Mouse (Mus musculus) lung, postnatal 4 days (tissue): ENCODE data around the gene Pard6a.

Experiments used
- DNase-seq, 2 experiments: peaks; one replicate each; pipeline ENCODE4 v3.0.0; 2021

Gene Pard6a

DNA sequence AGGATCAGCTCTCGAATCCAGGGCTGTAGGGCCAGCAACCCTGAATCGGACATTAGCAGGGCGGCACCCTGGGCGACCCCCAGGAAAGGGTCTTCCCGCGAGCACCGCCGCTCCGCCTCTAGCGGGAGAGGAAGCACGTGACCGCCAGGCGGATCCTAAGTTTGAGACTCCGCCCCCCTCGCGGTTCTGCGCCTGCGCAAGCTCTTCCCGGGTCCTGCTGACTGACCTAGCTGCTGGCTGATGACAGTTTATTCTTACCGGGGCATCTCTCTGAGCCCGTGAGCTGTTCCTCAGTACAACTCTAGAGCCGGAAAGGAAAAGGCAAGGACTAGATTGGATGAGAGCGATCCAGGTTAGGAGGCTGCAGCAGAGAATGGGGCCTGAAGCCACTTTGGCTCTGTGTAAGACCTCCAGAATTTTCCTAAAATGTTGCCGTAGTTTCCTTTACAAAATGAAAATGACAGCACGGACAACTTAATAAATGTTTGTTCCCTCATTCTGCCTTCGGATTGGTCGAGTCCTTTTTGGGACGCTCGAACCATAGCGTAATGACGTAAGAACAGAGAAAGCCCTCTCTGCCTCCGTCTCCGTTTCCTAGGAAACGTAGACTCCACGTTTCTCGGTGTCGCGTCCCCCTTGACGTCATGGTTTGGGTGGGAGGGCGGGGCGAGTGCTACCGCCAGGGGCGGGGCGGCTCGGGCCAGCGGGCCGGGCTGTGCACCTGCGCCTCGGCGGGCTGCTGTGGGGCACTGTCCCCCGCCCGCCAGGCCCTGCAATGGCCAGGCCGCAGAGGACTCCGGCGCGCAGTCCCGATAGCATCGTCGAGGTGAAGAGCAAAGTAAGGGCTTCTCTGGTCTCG, at the start of gene Pard6a, which contains the start of gene Acd:
Gene Pard6a (plus strand): TSS at position 183 of the 859 bp plus-strand sequence.
Gene Acd (minus strand): TSS at position 137 of the 859 bp plus-strand sequence.
- peak; percentile 95 to 97 for DNase-seq

DNA sequence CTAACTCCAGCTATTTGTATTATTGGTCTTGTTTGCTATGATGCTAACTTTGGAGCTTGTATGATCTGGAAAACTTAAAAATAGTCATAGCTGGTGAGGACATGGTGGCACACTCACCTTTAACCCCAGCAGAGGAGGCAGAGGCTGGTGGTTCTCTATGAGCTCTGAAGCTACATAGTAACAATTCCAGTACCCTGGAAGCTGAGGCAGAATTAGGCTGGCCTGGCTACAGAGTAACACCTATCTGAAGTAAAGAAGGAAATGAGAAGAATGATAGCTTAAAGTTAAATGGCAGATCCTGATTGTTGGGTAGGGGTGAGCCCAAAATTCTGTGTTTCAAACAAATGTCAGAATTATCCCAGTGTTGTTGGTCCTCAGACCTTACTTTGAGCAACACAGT, 43.3 kb upstream of the Pard6a start:
- DNase-seq: no peak

DNA sequence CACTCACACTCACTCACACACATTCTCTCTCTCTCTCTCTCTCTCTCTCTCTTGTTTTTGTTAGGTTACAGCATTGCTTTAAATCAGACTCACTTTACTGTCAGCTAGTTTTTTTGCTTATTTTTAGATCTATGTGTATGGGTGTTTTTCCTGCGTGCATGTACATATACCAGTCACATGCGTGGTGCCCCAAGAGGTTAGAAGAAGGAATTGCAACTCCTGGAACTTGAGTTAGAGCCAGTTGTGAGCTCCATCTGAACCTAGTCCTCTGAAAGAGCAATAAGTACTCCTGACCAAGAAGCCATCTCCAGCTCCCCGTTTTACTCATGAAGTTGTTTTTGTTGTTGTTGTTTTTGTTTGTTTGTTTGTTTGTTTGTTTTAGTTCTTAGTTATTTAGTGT, 39.8 kb upstream of the Pard6a start:
- DNase-seq: peak in 1 of 2 experiments; percentile 26

DNA sequence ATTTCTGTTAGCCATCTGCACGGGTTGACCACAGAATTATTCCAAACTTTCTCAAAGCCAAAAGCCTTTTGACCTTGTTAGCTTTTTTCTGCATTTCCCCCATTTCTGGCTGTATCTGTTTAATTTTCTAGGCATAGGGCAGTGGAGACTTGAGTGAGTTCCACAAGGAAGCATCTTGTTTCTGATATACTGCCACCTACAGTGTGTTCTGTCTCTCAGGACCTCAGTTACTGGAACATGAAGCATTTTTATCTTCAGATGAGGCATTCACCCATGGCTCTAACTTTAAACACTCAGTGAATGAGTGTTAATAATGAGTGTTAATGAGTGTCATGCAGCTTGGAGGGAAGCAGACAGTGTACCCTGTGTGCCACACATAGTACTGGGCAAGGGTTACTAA, 23.1 kb upstream of the Pard6a start:
- DNase-seq: no peak

DNA sequence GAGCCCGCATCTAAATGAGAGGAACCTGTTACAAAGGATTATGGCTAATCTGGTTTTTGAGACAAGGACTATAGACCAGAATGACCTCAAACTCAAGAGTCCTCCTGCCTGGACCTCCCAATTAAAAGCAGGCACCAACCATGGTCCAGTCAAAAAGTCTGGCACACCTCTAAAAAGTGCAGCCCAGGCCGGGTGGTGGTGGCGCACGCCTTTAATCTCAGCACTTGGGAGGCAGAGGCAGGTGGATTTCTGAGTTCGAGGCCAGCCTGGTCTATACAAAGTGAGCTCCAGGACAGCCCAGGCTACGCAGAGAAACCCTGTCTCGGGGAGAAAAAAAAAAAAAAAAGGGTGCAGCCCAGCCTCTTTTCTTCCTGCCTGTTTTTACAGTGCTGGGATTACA, 15.6 kb upstream of the Pard6a start:
- DNase-seq: no peak

DNA sequence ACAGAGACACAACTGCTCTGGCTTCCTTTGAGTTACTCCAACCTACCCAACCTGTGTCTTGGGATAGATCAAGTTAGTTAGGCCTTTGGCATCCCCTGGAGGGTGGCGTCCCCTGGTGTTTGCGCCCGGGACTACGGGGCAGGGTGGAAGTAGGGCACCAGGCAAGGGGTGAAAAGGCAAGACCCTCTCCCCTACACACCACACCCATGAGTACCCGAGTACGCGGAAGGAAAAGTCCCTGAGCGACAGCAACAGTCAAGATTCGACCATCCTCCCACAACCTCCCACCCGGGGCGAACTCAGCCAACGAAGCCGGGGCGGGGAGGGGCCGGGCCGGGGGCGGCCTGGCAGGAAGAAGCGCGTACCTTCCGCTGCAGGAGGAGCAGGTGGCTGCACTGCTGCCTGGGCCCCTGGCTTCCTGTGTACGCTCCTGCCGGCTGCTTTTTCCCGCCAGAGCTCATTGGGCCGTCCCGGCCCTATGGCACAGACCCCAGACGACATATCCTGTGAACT, 15.1 kb upstream of the Pard6a start, which contains the start of gene Carmil2:
Gene Carmil2 (plus strand): TSS at position 479 of the 513 bp plus-strand sequence.
- DNase-seq: peak; percentile 70 to 86

DNA sequence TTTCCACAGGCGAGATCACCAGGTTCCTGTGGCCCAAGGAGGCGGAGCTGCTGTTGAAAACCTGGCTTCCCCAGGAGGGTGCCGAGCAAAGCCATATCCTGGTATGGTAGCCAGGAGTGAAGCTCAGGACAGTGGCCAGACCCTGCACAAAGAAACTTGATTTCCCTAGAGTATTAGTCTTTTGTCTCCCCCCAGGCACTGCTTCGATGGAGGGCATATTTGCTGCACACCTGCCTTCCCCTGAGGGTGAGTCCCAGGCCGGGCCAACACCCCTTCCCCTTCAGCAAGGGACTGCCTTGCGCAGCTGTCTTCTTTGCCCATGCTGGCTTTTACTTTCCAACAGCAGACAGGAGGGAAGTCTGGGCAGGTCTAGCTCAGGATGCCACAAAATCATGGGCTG, 14.4 kb upstream of the Pard6a start:
- no peak for DNase-seq

DNA sequence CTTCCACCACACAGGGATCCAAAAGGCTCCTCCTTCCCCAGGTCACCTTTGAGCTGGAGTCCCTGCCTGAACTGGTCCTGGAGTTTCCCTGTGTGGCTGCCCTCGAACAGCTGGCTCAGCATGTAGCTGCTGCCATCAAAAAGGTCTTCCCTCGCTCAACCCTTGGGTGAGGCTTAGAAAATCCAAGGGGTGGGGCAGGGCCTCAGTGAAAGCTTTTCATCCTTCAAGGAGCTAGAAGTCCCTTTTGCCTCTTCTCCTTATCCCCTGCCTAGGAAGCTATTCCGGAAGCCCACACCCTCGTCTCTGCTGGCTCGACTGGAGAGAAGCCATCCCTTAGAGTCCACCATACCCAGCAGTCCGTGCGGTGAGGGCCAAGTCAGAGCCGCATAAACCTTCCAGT, 13.4 kb upstream of the Pard6a start:
- DNase-seq: no peak

DNA sequence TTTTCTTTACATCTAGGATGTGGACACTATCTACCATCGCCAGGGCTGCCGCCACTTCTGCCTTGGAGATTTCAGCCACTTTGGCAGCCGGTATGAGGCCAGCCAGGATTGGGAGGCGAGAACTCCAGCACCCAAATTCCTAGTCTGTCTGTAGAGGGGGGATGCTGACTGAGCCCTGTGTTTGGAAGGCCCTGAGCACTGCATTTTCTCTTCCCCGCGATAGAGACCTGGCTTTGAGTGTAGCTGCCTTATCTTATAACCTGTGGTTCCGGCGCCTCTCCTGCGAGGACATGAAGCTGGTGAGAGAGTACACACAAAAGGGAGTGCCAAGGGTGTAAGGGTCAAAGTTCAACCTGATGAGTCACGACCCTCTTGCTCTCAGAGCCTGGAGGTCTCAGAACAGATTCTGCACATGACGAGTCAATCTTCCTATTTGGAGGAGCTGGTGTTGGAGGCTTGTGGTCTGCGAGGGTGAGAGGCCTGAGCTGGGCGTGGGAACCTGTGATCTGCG, 12.7 kb upstream of the Pard6a start:
- no peak for DNase-seq

DNA sequence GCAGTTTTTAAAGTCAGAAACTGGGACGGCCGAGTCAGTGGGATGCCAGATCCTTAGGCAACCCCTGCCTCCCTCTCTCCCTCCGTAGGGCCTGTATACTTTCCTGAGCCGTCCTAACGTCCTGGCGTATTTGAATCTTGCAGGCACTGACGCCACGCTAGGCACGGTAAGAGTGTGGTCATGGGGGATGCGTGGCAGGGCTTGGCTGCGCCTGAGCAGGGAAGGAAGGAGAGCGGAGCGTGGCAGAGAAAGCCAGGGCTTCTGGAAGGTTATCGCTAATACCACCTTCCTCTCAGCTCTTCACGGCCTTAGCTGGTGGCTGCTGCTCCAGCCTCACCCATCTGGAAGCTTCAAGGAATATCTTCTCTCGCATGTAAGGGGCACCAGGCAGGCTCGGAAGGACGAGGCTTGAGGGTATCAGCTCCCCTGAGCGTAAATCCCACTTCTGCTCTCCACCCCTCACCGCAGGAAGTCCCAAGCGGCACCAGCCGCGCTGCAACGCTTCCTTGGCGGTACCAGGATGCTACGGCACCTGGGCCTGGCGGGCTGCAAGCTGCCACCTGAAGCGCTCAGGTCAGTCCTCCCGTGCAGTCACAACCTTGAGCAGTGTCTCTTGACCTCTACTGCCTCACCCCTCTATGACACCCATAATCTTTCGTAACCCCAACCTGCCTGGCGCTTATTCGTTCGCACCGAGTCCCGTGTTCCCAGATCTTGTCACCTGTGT, 11.5 kb upstream of the Pard6a start:
- DNase-seq: no peak

DNA sequence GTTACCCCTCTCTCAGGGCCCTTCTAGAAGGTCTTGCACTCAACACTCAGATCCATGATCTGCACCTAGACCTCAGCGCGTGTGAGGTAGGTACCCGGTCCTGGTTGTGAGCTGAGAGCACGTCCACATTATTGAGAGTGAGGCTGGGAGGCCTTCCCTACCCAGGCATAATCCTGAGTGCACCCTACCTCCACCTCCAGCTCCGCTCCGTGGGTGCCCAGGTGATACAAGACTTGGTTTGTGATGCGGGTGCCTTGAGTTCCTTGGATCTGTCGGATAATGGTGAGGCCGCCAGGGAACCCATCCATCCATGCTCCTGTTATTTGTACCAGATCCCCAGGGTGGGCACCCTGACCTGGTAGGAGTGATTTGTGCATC, 11.0 kb upstream of the Pard6a start:
- DNase-seq: no peak

DNA sequence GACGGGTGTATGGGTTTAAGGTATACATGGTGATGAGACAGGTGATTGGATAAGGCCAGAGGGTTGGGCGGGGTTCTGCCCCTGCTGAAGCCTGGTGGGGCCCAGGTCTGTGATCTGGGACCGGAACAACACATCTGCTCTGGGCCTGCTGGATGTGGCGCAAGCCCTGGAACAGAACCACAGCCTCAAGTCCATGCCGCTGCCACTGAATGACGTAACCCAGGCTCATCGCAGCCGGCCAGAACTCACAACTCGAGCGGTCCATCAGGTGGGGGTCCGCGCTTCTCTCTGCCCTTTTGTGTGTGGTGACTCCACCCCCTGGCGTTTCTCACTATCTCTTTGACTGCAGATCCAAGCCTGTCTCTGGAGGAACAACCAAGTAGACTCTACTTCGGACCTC, 10.0 kb upstream of the Pard6a start:
- DNase-seq: no peak

DNA sequence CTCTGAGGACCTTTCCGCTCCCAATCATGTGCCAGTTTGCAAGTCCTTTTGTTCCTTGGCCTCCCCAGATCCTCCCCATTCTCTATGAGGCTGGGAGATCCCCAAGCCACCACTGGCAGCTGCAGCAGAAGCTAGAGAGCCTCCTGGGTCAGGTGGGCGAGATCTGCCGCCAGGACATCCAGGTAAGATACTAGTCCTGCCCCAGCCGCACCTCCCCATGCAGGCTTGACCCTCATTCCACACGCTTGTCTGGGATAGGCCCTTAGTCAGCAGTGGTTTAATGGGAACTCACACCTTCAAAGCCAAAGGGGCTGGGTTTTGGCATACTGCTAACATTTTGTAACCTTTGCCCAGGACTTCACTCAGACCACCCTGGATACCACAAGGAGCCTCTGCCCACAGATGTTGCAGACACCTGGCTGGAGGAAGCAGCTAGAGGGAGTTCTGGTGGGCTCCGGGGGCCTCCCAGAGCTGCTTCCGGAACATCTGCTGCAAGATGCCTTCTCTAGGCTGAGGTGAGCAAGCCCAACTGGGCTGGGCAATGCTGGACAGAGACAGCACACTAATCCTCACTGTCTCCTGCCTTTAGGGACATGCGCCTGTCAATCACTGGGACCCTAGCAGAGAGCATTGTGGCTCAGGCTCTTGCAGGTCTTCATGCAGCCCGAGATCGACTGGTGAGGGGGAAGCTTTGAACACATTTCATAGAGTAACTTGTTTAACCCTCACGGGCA, 8.3 kb upstream of the Pard6a start:
- no peak for DNase-seq

DNA sequence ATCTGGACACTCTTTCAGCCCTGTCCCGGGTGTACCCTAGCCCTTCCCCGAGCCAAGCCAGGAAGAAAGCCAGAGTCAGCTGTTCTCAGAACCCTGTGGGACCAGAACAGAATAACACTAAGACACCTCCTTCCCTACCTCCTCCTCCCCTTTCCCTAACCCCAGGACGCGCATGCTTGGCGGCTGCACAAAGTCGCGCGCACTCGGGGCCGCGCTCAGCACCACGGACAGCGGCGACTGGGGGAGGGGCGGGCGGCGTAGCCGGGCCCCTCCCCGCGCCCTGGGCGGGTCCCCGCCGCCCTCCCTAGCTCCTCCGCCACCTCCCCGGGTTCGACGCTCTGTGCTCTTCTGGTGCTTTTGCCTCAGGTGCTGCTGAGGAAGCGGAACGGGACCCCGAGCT, 7.3 kb upstream of the Pard6a start:
- DNase-seq: peak; percentile 73 to 80

DNA sequence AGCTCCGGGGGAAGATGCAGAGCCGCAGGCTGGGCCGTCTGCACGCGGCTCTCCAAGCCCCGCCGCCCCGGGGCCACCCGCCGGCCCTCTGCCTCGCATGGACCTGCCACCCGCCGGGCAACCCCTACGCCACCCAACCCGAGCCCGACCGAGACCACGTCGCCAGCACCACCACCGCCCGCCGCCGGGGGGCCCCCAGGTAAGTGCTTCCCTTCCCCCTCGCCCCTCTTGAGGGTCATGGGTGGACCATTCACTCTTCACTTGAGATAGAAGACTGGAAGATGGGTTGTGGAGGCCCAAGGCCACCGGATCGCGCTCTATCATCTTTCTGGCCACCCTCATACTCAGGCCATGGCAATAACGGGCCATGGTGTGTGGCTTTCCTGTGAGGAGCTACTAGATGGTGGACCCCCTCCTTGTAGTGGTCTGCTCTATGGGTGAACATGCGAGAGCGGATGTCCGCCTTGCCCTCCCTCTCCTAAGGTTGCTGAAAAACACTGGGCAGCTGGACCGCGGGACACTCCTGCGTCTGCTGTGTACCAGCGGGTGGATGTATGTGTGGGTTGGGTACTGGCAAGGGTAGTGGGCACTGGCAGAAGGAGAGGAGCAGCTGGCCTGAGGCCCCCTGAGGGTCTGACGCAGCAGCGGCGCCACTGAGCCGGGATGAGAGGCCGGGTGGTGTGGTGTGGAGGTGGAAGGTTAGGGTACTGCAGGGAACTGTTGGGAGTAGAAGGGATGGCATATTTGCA, 6.7 kb upstream of the Pard6a start:
- peak in 1 of 2 experiments; percentile 42 for DNase-seq

DNA sequence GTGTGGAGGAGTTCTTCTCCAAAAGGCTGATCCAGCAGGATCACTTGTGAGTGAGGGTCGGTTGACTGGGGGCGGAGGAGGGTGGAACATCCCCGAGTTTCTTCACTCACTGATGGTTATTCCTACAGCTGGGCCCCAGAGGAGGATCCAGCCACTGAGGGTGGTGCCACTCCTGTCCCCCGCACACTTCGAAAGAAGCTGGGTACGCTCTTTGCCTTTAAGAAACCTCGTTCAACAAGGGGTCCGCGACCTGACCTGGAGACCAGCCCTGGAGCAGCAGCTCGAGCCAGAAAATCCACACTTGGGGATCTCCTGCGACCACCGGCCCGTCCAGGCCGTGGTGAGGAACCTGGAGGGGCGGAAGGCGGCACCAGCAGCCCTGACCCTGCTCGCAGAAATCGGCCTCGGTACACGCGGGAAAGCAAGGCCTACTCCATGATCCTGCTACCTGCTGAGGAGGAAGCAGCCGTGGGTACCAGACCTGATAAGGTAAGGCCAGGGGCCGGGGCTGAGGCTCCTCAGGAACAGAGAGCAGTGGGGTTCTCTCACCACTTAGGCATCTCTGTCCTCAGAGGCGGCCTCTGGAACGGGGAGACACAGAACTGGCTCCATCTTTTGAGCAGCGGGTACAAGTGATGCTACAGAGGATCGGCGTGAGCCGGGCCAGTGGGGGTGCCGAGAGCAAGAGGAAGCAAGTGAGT, 5.7 kb upstream of the Pard6a start:
- no peak for DNase-seq

DNA sequence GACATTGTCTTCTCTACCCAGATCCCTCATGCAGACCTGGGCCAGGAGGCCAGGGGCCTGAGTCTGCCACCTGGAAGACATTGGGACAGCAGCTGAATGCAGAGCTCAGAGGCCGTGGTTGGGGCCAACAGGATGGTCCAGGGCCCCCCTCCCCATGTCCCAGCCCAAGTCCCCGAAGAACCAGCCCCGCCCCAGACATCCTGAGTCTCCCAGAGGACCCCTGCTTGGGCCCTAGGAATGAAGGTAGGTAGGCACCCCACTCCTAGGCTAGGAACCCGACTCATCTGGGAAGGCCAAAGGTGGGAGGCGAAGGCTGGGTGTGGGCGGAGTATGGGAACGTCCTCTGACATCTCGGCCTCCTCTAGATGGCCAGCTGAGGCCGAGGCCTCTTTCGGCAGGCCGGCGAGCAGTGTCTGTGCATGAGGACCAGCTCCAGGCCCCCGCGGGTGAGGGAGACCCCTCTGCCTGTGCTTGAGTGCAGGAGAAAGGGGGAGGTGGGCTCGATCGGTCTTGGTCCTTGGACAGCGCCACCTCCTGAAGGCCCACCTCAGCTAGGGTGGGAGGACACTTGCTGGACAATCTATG, 3.7 kb upstream of the Pard6a start:
- DNase-seq: no peak

DNA sequence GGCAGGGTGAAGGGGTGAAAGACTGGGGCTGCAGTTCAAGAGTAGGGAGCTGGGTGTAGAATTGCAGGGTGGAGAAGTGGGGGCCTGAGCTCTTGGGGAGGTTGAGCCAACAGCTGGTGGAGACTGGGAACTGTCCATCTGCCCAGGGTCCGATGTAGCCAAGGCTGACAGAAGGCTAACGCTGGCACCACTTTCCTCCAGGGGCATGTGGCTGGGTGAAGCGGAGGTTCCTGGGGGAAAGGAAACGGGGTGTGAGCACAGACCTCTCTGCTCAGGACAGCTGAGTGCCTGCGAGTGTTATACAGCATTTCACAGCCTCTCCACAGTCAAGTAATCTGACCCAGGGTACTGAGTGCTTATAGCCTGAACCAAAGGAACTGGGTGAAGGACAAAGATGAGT, 2.2 kb upstream of the Pard6a start:
- no peak for DNase-seq

DNA sequence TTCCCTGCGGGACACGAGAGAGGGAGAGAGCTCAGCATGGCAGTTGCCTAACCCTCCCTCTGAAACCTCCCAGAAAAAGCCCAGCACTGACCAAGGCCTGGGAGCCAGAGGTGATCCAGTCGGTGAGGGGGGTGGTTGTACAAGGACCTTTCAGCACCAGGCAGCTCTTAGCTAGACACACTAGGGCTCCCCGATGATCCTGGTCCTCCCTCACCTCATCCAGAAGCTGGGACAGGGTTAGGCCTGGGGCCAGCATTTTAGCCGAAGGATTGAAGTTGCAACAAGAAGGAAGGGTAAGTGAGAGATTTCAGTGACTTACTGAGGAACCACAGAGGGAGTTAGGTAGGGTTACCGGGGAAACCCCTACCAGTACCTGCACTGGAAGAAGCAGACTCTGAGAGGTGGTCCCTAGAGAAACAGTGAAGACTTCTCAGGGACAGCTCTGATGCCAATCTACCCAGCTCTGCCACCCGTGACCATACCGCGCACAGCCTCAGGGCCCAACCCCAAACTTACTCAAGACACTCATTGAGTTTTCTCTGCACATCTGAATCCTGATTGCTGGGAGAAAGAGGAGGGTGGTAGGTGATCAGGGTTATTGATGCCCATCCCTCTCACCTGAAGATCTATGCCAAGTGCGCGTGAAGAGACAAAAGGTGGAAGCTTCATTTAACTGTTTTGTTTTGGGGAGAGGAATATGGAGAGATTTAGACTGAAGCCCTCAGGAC, 1.3 kb upstream of the Pard6a start:
- DNase-seq: no peak

DNA sequence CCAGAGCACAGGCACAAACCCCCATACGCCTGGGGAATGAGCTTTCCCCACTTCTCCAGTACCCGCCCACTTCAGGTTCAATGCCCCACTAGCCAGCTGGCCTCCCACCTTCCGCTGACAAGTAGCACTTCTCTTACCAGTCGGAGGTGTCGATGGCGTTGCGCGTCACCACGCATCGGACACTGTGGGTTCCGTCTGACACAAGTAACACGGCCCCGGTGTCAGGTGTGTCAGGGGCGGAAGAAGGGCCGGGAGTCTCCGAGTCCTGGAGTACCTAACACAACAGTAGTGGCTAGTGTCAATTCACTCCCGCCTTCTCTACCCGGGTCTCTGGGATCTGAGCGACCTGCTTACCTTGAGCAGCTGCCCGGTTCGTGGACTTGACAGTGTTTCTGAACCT, 382 bp upstream of the Pard6a start:
- DNase-seq: peak; percentile 75 to 77
